Mouse (Mus musculus): ENCODE measurements at regions not wholly inside any gene's neighbourhood (a gene's known extent, or its start where the extent isn't known, plus 50 kb on each side); places are given as distances from the start of the nearest gene placed in this dataset.

- no peak for DNase-seq (ENCODE audit: low spot score)
These were observed 55.3 kb downstream of the Gpr88 start for GRCm38 (mm10) chr3:116197966-116198365.

DNA sequence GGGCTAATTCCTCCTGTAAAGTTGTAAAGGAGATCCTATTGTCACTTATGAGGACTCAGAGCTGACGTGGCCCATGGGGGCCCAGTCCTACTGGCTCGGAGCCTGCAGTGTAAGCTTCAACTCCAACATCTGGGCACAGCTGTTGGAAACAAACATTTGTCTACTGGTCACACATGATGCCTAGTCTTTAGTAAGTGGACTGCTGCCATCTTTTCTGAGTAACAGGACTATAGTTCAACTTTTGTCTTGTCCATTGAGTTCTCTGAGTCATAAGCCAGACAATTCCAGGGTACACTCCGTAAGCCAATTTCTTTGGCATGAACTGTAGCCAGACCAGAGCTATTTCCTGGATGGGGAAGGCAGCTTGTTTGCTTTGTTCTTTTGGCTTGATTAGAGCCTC is 58.6 kb downstream of the Gpr88 start:
- DNase-seq (ENCODE audit: low spot score), result peak; percentile 50

DNA sequence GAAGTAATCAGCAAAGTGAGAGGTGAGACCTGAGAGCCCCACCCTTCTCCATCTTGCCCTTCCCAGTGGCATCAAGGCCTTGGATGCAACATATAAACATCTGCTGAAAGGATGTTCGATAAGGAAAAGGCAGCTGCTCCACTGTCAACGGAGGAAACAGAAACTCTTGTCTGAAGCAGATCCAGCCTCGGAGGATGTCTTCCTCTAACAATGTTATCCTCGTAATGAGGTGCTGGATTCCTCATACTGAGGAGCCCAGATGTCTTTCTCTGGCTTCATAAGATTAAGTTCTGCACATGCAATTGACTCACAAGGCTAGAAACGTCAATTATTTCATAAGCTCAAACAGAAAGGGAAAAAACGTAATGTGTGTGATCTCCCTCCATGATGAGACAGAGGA is 61.8 kb upstream of the Vcam1 start:
- DNase-seq (ENCODE audit: low spot score), result peak; percentile 36

DNA sequence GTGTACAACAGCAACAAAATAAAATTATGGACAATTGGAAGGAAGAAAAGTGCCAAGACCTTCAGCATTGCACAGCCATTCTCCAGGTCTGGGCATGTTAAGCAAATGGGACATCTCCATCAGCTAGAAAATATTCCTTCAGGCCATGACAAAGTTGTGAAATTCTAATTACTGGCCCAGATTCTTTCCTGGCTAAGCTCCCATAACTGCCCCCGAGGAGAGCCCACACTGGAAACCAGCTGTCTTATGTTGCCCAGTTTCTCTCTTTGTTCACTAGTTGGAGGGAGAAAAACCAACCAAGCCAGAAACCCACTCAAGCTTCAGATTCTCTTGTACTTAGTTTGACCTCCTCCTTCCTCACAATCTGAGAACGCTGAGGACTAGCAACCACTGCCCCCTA is 61.2 kb upstream of the Vcam1 start:
- DNase-seq (ENCODE audit: low spot score), result peak; percentile 50

- DNase-seq (ENCODE audit: low spot score), result peak; percentile 19
These were observed 60.0 kb upstream of the Vcam1 start for GRCm38 (mm10) chr3:116189363-116190100.

DNA sequence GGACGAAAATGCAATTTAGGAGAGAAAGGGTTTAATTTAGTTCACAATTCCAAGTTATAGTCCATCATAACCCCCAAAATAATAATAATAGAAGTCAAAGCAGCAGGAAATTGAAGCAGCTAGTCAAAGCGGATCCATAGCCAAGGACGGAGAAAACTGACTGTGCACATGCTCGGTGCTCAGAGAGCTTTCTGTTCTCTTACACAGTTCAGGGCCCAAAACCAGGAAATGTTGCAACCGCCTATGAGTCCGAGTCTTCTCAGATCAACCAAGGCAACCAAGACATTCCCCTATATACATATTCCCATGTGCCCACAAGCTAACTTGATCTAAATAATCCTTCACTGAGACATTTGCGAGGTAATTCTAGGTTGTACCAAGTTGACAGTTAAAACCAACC is 55.7 kb upstream of the Vcam1 start:
- DNase-seq (ENCODE audit: low spot score), result peak; percentile 38

DNA sequence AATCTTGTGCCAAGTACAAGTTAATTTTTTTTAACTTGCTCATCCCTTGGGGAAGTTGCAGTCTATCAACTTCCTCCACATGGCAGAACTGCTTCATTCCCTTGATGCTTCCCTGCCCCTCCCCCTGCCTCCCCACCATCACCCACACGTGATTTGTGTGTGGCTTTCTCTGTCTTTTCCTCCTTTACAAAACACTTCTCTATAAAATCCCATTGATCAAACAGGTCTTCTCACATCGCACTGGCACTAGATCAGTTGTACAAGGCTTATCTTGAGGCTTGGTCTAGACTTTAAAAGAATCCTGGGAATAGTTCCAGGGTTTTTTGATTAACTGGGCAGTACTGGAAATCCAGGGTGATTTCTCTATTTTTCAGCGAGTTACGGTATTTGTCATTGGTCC is 55.0 kb upstream of the Vcam1 start:
- DNase-seq (ENCODE audit: low spot score), result peak; percentile 32

GRCm38 (mm10) chr3:116180341-116180885 is 50.9 kb upstream of the Vcam1 start:
- DNase-seq (ENCODE audit: low spot score), result peak; percentile 25
